Mouse (Mus musculus) midbrain, postnatal 0 days (tissue): ENCODE measurements around the gene Ogdhl. TPM values are rescaled to one million over a fixed set of nuclear protein-coding genes. Genes with fewer than 3 reads are reported as not detected.
"Not testable (repeated sequence)": the region's sequence is repeated elsewhere in the genome, so short reads cannot be mapped to it uniquely, and the experiment has no call there.

Experiments used
- ATAC-seq: fragments of 200-750 bp; cut with Nextera tagmentation; 2 replicates; pipeline ENCODE4 v1.8.0; 2017; ENCODE audit warnings: moderate number of reproducible peaks, mild to moderate bottlenecking, moderate TSS enrichment, moderate library complexity; ENCODE audit not compliant: low FRiP score
- DNase-seq: peaks from one replicate; pipeline ENCODE4 v3.0.0-alpha.2; 2015; ENCODE audit warnings: low spot score
- H3K27ac ChIP-seq: fragments of 300-500 bp; sonication (generic); 2 replicates; pipeline ENCODE4 v1.5.1; 2014; ENCODE audit warnings: low read depth, mild to moderate bottlenecking, low read length, mixed read lengths
- H3K27me3 ChIP-seq: fragments of 300-500 bp; sonication (generic); 2 replicates; pipeline ENCODE4 v1.6.1; 2014; ENCODE audit warnings: low read length, control low read depth, mixed read lengths; ENCODE audit not compliant: insufficient read depth
- H3K36me3 ChIP-seq: fragments of 300-500 bp; sonication (generic); 2 replicates; pipeline ENCODE4 v1.6.1; 2014; ENCODE audit warnings: low read length, control low read depth, mixed read lengths; ENCODE audit not compliant: insufficient read depth
- H3K4me1 ChIP-seq: fragments of 300-500 bp; sonication (generic); 2 replicates; pipeline ENCODE4 v1.6.1; 2014; ENCODE audit warnings: mild to moderate bottlenecking, control low read depth, antibody characterized with exemption, low read length, mixed read lengths; ENCODE audit not compliant: insufficient read depth
- H3K4me2 ChIP-seq: fragments of 300-500 bp; sonication (generic); 2 replicates; pipeline ENCODE4 v1.6.1; 2014; ENCODE audit warnings: low read depth, mild to moderate bottlenecking, low read length, mixed read lengths; ENCODE audit not compliant: poor library complexity, severe bottlenecking
- H3K4me3 ChIP-seq: fragments of 300-500 bp; sonication (generic); 2 replicates; pipeline ENCODE4 v1.5.1; 2014; ENCODE audit warnings: low read depth, mild to moderate bottlenecking, low read length, moderate library complexity
- H3K9ac ChIP-seq: fragments of 300-500 bp; sonication (generic); replicated peaks from 2 replicates; pipeline ENCODE4 v1.6.1; 2014; ENCODE audit warnings: mild to moderate bottlenecking, low read length, moderate library complexity, mixed read lengths; ENCODE audit not compliant: poor library complexity, severe bottlenecking
- H3K9me3 ChIP-seq: fragments of 300-500 bp; sonication (generic); 2 replicates; pipeline ENCODE4 v1.6.1; 2016; ENCODE audit warnings: low read length, control low read depth
- CTCF ChIP-seq: IDR thresholded peaks from 2 replicates; pipeline ENCODE4 v1.5.1; 2016; ENCODE audit warnings: antibody characterized with exemption, mild to moderate bottlenecking
- WGBS: fragments of 180-500 bp; shearing (Covaris S2); extraction: QIAGEN DNeasy Blood & Tissue Kit; methylation state at CpG from one replicate; pipeline ENCODE4 v1.1.7; 2014; 5-methylcytosine and 5-hydroxymethylcytosine counted together
- polyA plus RNA-seq: library from polyadenylated mRNA; unstranded; fragments of >200 nt; fragmentation: Nextera tagmentation; extraction: Ambion mirVana; gene quantifications from 2 replicates; pipeline ENCODE4 v1.2.1, GENCODE M21; 2015
- total RNA-seq: library from RNA; depleted of rRNA; stranded (reverse); fragments of >200 nt; gene quantifications from 2 replicates; pipeline ENCODE4 v1.2.3, GENCODE M21; 2014

Ogdhl gene
- total and polyA plus RNA-seq, 2 experiments from 2014 or later: 25.8 to 36.4 TPM

GRCm38 (mm10) chr14:32341823-32342222 lies 20.0 kb downstream of the Ogdhl start:
- Histone ChIP-seq H3K27me3 (no peaks in the 10 kb centered on the region), H3K9ac (no peak overlapping the region), H3K4me3 (no peak overlapping the region), H3K4me1 (no peaks in the 10 kb centered on the region), H3K27ac (no peak overlapping the region), H3K9me3 (no peaks in the 10 kb centered on the region), H3K4me2 (no peak overlapping the region), H3K36me3 (peaks cover 75% of the 10 kb centered on the region)
- no peak for DNase-seq
- ATAC-seq: no peak
- 96% methylated on average over 7 of the region's 7 CpGs for WGBS
- no peak for TF ChIP-seq CTCF

- Histone ChIP-seq H3K27ac (no peak overlapping the region), H3K4me2 (no peak overlapping the region), H3K4me1 (no peaks in the 10 kb centered on the region), H3K9me3 (no peaks in the 10 kb centered on the region), H3K27me3 (no peaks in the 10 kb centered on the region), H3K9ac (no peak overlapping the region), H3K36me3 (peaks cover 67% of the 10 kb centered on the region), H3K4me3 (no peak overlapping the region)
- 93% methylated on average over 7 of the region's 7 CpGs for WGBS
- ATAC-seq (no peak), DNase-seq (no peak)
- TF ChIP-seq CTCF: no peak
Measured at GRCm38 (mm10) chr14:32344176-32344575, 22.4 kb downstream of the Ogdhl start.

GRCm38 (mm10) chr14:32344694-32345093 lies 22.9 kb downstream of the Ogdhl start:
- TF ChIP-seq CTCF: no peak
- H3K36me3 ChIP-seq: peaks cover 63% of the 10 kb centered on the region
- H3K9me3 ChIP-seq: no peaks in the 10 kb centered on the region
- DNase-seq (no peak), ATAC-seq (no peak)
- H3K27me3 ChIP-seq: no peaks in the 10 kb centered on the region
- no peak overlapping the region for H3K4me3 ChIP-seq
- WGBS: 91% methylated on average over 9 of the region's 10 CpGs
- H3K9ac ChIP-seq: no peak overlapping the region
- no peaks in the 10 kb centered on the region for H3K4me1 ChIP-seq
- no peak overlapping the region for H3K4me2 ChIP-seq
- H3K27ac ChIP-seq: no peak overlapping the region

GRCm38 (mm10) chr14:32347307-32347706 lies 25.5 kb downstream of the Ogdhl start:
- no peaks in the 10 kb centered on the region for H3K27me3 ChIP-seq
- DNase-seq (no peak), ATAC-seq (no peak)
- no peak overlapping the region for H3K4me3 ChIP-seq
- H3K27ac ChIP-seq: no peak overlapping the region
- no peaks in the 10 kb centered on the region for H3K9me3 ChIP-seq
- H3K4me2 ChIP-seq: no peak overlapping the region
- 97% methylated on average over 9 of the region's 9 CpGs for WGBS
- no peaks in the 10 kb centered on the region for H3K4me1 ChIP-seq
- no peak for TF ChIP-seq CTCF
- H3K9ac ChIP-seq: no peak overlapping the region
- peaks cover 40% of the 10 kb centered on the region for H3K36me3 ChIP-seq

- ATAC-seq: not testable (repeated sequence)
Measured at GRCm38 (mm10) chr14:32351181-32351920, 29.5 kb downstream of the Ogdhl start.

GRCm38 (mm10) chr14:32364359-32364758 lies 42.5 kb downstream of the Ogdhl start:
- H3K4me3 ChIP-seq: no peak overlapping the region
- H3K27me3 ChIP-seq: no peaks in the 10 kb centered on the region
- no peaks in the 10 kb centered on the region for H3K9me3 ChIP-seq
- TF ChIP-seq CTCF: no peak
- no peak overlapping the region for H3K4me2 ChIP-seq
- H3K36me3 ChIP-seq: no peaks in the 10 kb centered on the region
- 55% methylated on average over 7 of the region's 7 CpGs for WGBS
- no peak overlapping the region for H3K27ac ChIP-seq
- H3K4me1 ChIP-seq: no peaks in the 10 kb centered on the region
- no peak for DNase-seq
- H3K9ac ChIP-seq: no peak overlapping the region
- ATAC-seq: no peak

More at GRCm38 (mm10) chr14:32351181-32351920, 29.5 kb downstream of the Ogdhl start:
- not testable (repeated sequence) for H3K27me3 ChIP-seq, H3K4me3 ChIP-seq, H3K9ac ChIP-seq, H3K27ac ChIP-seq, H3K4me2 ChIP-seq, H3K4me1 ChIP-seq, DNase-seq, H3K9me3 ChIP-seq
- WGBS: 30% methylated on average over 6 of the region's 6 CpGs
- H3K36me3 ChIP-seq: peaks cover 13% of the 10 kb centered on the region
